Mouse (Mus musculus): ENCODE results near the gene Ptma. TPM values are rescaled to one million over a fixed set of nuclear protein-coding genes. Genes with fewer than 3 reads are reported as not detected.
"Not testable (repeated sequence)": the region's sequence is repeated elsewhere in the genome, so short reads cannot be mapped to it uniquely, and the experiment has no call there.

Ptma gene
- polyA plus RNA-seq, 1 experiment from 2014 or later: 2,480 TPM

DNA sequence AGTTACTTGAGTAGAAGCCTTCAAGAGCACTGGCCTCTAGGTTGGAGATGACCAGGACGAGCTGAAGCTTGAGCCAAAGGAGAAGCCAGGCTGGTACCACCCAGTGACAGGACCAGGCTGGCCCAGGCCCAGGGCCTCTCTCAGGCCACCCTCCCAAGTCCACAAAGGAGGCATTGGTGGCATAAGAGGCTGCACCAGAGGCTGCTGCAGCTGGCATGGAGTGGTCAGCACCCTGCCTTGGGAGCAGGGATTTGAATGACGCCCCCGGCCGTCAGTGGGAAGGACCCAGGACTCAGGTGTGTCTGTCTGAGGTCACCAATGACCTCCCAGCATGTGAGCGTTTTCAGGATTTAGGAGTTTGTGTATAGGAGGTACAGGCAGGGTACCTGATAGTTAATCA, 18.7 kb upstream of the Ptma start:
- H3K36me3 ChIP-seq (ENCODE audit: control insufficient read depth, insufficient read depth, low read length): no peaks in the 10 kb centered on the region
- ATAC-seq (no peak), DNase-seq (ENCODE audit: low spot score) (no peak)
- H3K9me3 ChIP-seq (replicated peaks; ENCODE audit: control insufficient read depth, low read length): no peaks in the 10 kb centered on the region
- H3K4me3 ChIP-seq (ENCODE audit: low read depth, low read length): no peak overlapping the region
- 85% methylated on average over 5 of the region's 5 CpGs for WGBS
- H3K27ac ChIP-seq (ENCODE audit: low read depth, low read length): no peak overlapping the region
- no peak overlapping the region for H3K9ac ChIP-seq (ENCODE audit: low read length)
- H3K4me2 ChIP-seq (ENCODE audit: low read length): no peak overlapping the region
- no peaks in the 10 kb centered on the region for H3K27me3 ChIP-seq (replicated peaks; ENCODE audit: control insufficient read depth, insufficient read depth, low read length)
- peaks cover 34% of the 10 kb centered on the region for H3K4me1 ChIP-seq (ENCODE audit: control insufficient read depth, insufficient read depth, low read length)

- WGBS: 6% methylated on average over 7 of the region's 7 CpGs
- H3K9ac ChIP-seq (ENCODE audit: low read length): no peak overlapping the region
- ATAC-seq (peak; percentile 68), DNase-seq (ENCODE audit: low spot score) (peak; percentile 82)
- H3K4me3 ChIP-seq (ENCODE audit: low read depth, low read length): no peak overlapping the region
- no peaks in the 10 kb centered on the region for H3K27me3 ChIP-seq (replicated peaks; ENCODE audit: control insufficient read depth, insufficient read depth, low read length)
- H3K4me2 ChIP-seq (ENCODE audit: low read length): no peak overlapping the region
- H3K9me3 ChIP-seq (replicated peaks; ENCODE audit: control insufficient read depth, low read length): no peaks in the 10 kb centered on the region
- H3K27ac ChIP-seq (ENCODE audit: low read depth, low read length): peak overlapping the region; percentile 52; the same call in 1 of the 2 replicates
- H3K36me3 ChIP-seq (ENCODE audit: control insufficient read depth, insufficient read depth, low read length): no peaks in the 10 kb centered on the region
- H3K4me1 ChIP-seq (ENCODE audit: control insufficient read depth, insufficient read depth, low read length): peaks cover 28% of the 10 kb centered on the region
Measured at GRCm38 (mm10) chr1:86509410-86509809, 17.1 kb upstream of the Ptma start.

- Histone ChIP-seq H3K27me3 (replicated peaks; ENCODE audit: control insufficient read depth, insufficient read depth, low read length) (no peaks in the 10 kb centered on the region), H3K9me3 (replicated peaks; ENCODE audit: control insufficient read depth, low read length) (no peaks in the 10 kb centered on the region), H3K27ac (ENCODE audit: low read depth, low read length) (no peak overlapping the region), H3K4me2 (ENCODE audit: low read length) (no peak overlapping the region), H3K9ac (ENCODE audit: low read length) (no peak overlapping the region), H3K36me3 (ENCODE audit: control insufficient read depth, insufficient read depth, low read length) (no peaks in the 10 kb centered on the region), H3K4me3 (ENCODE audit: low read depth, low read length) (no peak overlapping the region), H3K4me1 (ENCODE audit: control insufficient read depth, insufficient read depth, low read length) (peaks cover 20% of the 10 kb centered on the region)
- DNase-seq (ENCODE audit: low spot score): no peak
- 92% methylated on average over 1 of the region's 1 CpGs for WGBS
- ATAC-seq: no peak
Measured at GRCm38 (mm10) chr1:86510266-86510665, 16.3 kb upstream of the Ptma start.

- Histone ChIP-seq H3K27ac (ENCODE audit: low read depth, low read length) (no peak overlapping the region), H3K4me2 (ENCODE audit: low read length) (no peak overlapping the region), H3K4me3 (ENCODE audit: low read depth, low read length) (no peak overlapping the region), H3K9me3 (replicated peaks; ENCODE audit: control insufficient read depth, low read length) (no peaks in the 10 kb centered on the region), H3K27me3 (replicated peaks; ENCODE audit: control insufficient read depth, insufficient read depth, low read length) (no peaks in the 10 kb centered on the region), H3K4me1 (ENCODE audit: control insufficient read depth, insufficient read depth, low read length) (peaks cover 15% of the 10 kb centered on the region), H3K9ac (ENCODE audit: low read length) (peak overlapping the region; percentile 29; the same call in 1 of the 2 replicates), H3K36me3 (ENCODE audit: control insufficient read depth, insufficient read depth, low read length) (no peaks in the 10 kb centered on the region)
- WGBS: 47% methylated on average over 9 of the region's 9 CpGs
- DNase-seq (ENCODE audit: low spot score) (no peak), ATAC-seq (no peak)
Measured at GRCm38 (mm10) chr1:86510676-86511441, 15.7 kb upstream of the Ptma start.

DNA sequence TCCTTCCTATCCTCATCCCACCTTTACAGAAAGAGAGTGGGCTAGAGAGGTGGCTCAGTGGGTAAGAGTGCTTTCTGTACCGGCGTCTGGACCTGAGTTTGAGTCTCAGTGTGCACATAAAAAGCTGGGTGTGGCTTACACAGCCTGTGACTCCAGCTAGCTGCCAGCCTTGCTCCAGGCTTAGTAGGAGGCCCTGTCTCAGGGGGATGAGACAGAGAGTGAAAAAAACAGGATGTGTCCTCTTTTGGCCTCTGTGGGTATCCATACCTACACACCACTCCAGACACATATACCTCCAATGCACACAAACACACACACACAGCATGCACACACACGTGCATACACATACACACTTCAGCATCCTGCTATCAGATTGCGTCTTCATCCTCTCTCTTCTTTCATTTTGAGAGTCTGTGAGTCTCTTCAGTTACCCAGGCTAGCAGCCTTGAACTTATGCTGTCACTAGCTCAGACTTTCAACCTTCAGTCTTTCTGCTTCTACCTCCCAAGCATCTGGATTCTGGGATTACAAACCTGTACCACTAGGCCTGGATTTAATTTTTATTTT, 14.3 kb upstream of the Ptma start:
- H3K4me1 ChIP-seq (ENCODE audit: control insufficient read depth, insufficient read depth, low read length): peaks cover 11% of the 10 kb centered on the region; the same call in 1 of the 2 replicates
- 0 out of 2 replicates have a peak overlapping the region, but pooled peaks have one; percentile 21 for H3K27ac ChIP-seq (ENCODE audit: low read depth, low read length)
- H3K9me3 ChIP-seq (replicated peaks; ENCODE audit: control insufficient read depth, low read length): no peaks in the 10 kb centered on the region
- no peak overlapping the region for H3K4me2 ChIP-seq (ENCODE audit: low read length)
- no peaks in the 10 kb centered on the region for H3K36me3 ChIP-seq (ENCODE audit: control insufficient read depth, insufficient read depth, low read length)
- 82% methylated on average over 4 of the region's 4 CpGs for WGBS
- DNase-seq (ENCODE audit: low spot score) (no peak), ATAC-seq (no peak)
- H3K4me3 ChIP-seq (ENCODE audit: low read depth, low read length): no peak overlapping the region
- no peak overlapping the region for H3K9ac ChIP-seq (ENCODE audit: low read length)
- no peaks in the 10 kb centered on the region for H3K27me3 ChIP-seq (replicated peaks; ENCODE audit: control insufficient read depth, insufficient read depth, low read length)

DNA sequence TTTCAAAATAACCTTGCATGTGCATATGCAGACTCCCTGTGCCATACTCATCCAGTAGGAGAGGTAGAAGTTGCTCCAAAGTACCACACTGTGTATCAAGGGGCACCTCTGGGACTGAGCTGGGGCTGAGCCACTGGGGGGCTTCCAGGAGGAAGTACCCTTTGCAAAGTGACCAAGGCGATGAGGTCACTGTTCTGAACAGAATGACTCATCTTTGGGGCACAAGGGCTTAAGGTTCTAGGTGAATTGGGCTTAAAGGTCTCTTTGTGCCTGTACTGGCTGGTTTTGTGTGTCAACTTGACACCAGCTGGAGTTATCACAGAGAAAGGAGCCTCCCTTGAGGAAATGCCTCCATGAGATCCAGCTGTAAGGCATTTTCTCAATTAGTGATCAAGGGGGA, 13.5 kb upstream of the Ptma start:
- H3K4me2 ChIP-seq (ENCODE audit: low read length); DNase-seq (ENCODE audit: low spot score); H3K27ac ChIP-seq (ENCODE audit: low read depth, low read length); H3K27me3 ChIP-seq (replicated peaks; ENCODE audit: control insufficient read depth, insufficient read depth, low read length); H3K36me3 ChIP-seq (ENCODE audit: control insufficient read depth, insufficient read depth, low read length); H3K9me3 ChIP-seq (replicated peaks; ENCODE audit: control insufficient read depth, low read length); H3K4me3 ChIP-seq (ENCODE audit: low read depth, low read length); ATAC-seq; H3K9ac ChIP-seq (ENCODE audit: low read length): not testable (repeated sequence)
- peaks cover 11% of the 10 kb centered on the region; the same call in 1 of the 2 replicates for H3K4me1 ChIP-seq (ENCODE audit: control insufficient read depth, insufficient read depth, low read length)
- WGBS: 95% methylated on average over 1 of the region's 1 CpGs

GRCm38 (mm10) chr1:86515715-86516410, 10.7 kb upstream of the Ptma start:
- Histone ChIP-seq H3K27me3 (replicated peaks; ENCODE audit: control insufficient read depth, insufficient read depth, low read length) (no peaks in the 10 kb centered on the region), H3K9ac (ENCODE audit: low read length) (no peak overlapping the region), H3K4me1 (ENCODE audit: control insufficient read depth, insufficient read depth, low read length) (peaks cover 5% of the 10 kb centered on the region; the same call in 1 of the 2 replicates), H3K27ac (ENCODE audit: low read depth, low read length) (no peak overlapping the region), H3K4me3 (ENCODE audit: low read depth, low read length) (no peak overlapping the region), H3K9me3 (replicated peaks; ENCODE audit: control insufficient read depth, low read length) (no peaks in the 10 kb centered on the region), H3K4me2 (ENCODE audit: low read length) (no peak overlapping the region), H3K36me3 (ENCODE audit: control insufficient read depth, insufficient read depth, low read length) (no peaks in the 10 kb centered on the region)
- ATAC-seq (no peak), DNase-seq (ENCODE audit: low spot score) (no peak)
- WGBS: 81% methylated on average over 6 of the region's 6 CpGs

DNA sequence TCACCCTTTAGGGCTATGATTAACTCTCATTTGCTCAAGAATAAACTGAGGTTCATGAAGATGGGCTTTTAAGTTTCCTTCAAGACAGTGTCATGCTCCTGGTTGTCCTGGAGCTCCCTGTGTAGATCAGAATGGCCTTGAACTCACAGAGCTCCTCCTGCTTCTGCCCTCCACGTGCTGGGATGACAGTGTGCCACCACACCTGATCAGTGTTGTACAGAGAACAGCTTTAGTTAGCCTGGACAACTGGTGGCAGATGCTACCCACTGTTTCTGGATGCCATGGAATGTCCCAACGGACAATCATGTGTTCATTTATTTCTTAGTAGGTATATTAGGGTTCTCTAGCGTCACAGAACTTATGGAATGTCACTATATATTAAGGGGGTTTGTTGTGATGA, 9.4 kb upstream of the Ptma start:
- 69% methylated on average over 3 of the region's 3 CpGs for WGBS
- H3K4me1 ChIP-seq (ENCODE audit: control insufficient read depth, insufficient read depth, low read length): no peaks in the 10 kb centered on the region

DNA sequence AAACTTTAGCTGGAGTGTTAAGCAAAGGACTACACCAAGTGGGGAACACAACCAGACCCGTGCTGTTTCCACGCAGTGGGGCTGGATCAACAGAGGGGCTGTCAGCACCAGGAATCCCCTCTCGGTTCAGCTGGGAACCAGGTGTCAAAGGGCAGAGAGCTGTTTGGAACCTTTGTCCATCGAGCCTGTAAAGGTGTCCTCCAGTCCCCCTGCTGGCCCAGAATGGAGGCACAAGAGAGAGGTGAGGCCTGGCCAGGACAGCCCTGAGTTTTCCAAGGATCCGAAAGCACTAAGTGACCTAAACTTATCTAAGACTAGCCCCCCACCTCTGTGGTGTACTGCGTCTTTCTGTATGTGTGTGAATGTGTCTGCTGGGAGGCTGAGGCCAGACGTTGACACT, 6.2 kb upstream of the Ptma start:
- DNase-seq (ENCODE audit: low spot score): no peak
- H3K27me3 ChIP-seq (replicated peaks; ENCODE audit: control insufficient read depth, insufficient read depth, low read length): no peaks in the 10 kb centered on the region
- WGBS: 39% methylated on average over 7 of the region's 7 CpGs
- no peak overlapping the region for H3K9ac ChIP-seq (ENCODE audit: low read length)
- no peaks in the 10 kb centered on the region for H3K9me3 ChIP-seq (replicated peaks; ENCODE audit: control insufficient read depth, low read length)
- no peak for ATAC-seq
- H3K4me2 ChIP-seq (ENCODE audit: low read length): no peak overlapping the region
- H3K27ac ChIP-seq (ENCODE audit: low read depth, low read length): no peak overlapping the region
- no peak overlapping the region for H3K4me3 ChIP-seq (ENCODE audit: low read depth, low read length)
- H3K4me1 ChIP-seq (ENCODE audit: control insufficient read depth, insufficient read depth, low read length): peaks cover 10% of the 10 kb centered on the region
- no peaks in the 10 kb centered on the region for H3K36me3 ChIP-seq (ENCODE audit: control insufficient read depth, insufficient read depth, low read length)

More for the DNA sequence above, 9.4 kb upstream of the Ptma start:
- DNase-seq (ENCODE audit: low spot score) (no peak), ATAC-seq (no peak)
- Histone ChIP-seq H3K9ac (ENCODE audit: low read length) (no peak overlapping the region), H3K36me3 (ENCODE audit: control insufficient read depth, insufficient read depth, low read length) (no peaks in the 10 kb centered on the region), H3K4me3 (ENCODE audit: low read depth, low read length) (no peak overlapping the region), H3K4me2 (ENCODE audit: low read length) (no peak overlapping the region), H3K9me3 (replicated peaks; ENCODE audit: control insufficient read depth, low read length) (no peaks in the 10 kb centered on the region), H3K27me3 (replicated peaks; ENCODE audit: control insufficient read depth, insufficient read depth, low read length) (no peaks in the 10 kb centered on the region), H3K27ac (ENCODE audit: low read depth, low read length) (no peak overlapping the region)
